Mouse (Mus musculus): Measurements from ENCODE around the gene Bmt2. TPM values are rescaled to one million over a fixed set of nuclear protein-coding genes. Genes with fewer than 3 reads are reported as not detected.

Bmt2 gene
- total RNA-seq (2014; rRNA removed) (7.4 and 9.3 TPM in 2 replicates), polyA plus RNA-seq (2012; rRNA removed) (0.87 and 0.99 TPM in 2 replicates)

- Histone ChIP-seq H3K27ac (replicated peaks; ENCODE audit: insufficient read depth, low read depth, low read length) (peak within 1 kb of the TSS; percentile 51), H3K9ac (ENCODE audit: low read depth, low read length) (peak within 1 kb of the TSS; percentile 86), H3K79me2 (ENCODE audit: control insufficient read depth, insufficient read depth, low read length) (peaks cover 14% of the 10 kb centered on the region), H3K27me3 (ENCODE audit: control insufficient read depth, insufficient read depth, low read length) (no peaks in the 10 kb centered on the region), H3K4me1 (ENCODE audit: control insufficient read depth, insufficient read depth, low read length) (peaks cover 3% of the 10 kb centered on the region; the same call in 1 of the 2 replicates), H3K4me3 (ENCODE audit: insufficient read depth, low read depth, low read length) (peak within 1 kb of the TSS; percentile 90), H3K36me3 (ENCODE audit: control insufficient read depth, insufficient read depth, low read length) (0 out of 2 replicates have a peak, but pooled peaks cover 1% of the 10 kb centered on the region)
- peak; percentile 93 for DNase-seq (ENCODE audit: extremely low read depth, low read depth, low spot score)
- WGBS = 1% methylated on average over 37 of the region's 37 CpGs
- peak; percentile 83 for TF ChIP-seq POLR2A (IDR thresholded peaks at IDR 0.05; ENCODE audit: extremely low read depth, insufficient read depth, low read length)
- TF ChIP-seq CTCF (IDR thresholded peaks at IDR 0.05; ENCODE audit: low read depth, low read length) = no peak
These were observed at the start of gene Bmt2 for GRCm38 (mm10) chr6:13677818-13678282. TSS of gene Bmt2 (minus strand) at chr6:13677966.

DNA sequence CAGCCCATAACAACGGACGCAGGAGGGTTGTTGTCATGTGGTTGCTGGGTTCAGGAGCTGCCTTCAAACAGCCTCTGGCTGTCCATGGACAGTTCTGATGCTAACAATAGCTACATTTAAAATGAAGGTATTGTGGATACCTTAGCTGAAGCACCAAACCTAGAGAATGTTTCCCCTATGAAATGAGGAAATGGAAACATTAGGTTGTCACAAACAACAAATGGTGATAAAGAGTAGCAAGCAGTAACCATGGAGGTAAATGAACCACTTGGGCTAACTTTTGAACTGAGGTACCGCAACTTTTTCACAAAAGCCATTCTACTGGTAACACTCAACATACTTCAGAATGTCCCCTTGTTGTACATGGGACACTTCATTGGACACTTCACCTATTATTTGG is 44.4 kb upstream of the Bmt2 start:
- no peaks in the 10 kb centered on the region for H3K27me3 ChIP-seq (ENCODE audit: control insufficient read depth, insufficient read depth, low read length)
- TF ChIP-seq CTCF (IDR thresholded peaks at IDR 0.05; ENCODE audit: low read depth, low read length) (no peak), POLR2A (IDR thresholded peaks at IDR 0.05; ENCODE audit: extremely low read depth, insufficient read depth, low read length) (no peak)
- WGBS = 90% methylated on average over 3 of the region's 3 CpGs
- H3K4me3 ChIP-seq (ENCODE audit: insufficient read depth, low read depth, low read length) = no peak overlapping the region
- no peaks in the 10 kb centered on the region for H3K36me3 ChIP-seq (ENCODE audit: control insufficient read depth, insufficient read depth, low read length)
- H3K27ac ChIP-seq (replicated peaks; ENCODE audit: insufficient read depth, low read depth, low read length) = no peak overlapping the region
- H3K9ac ChIP-seq (ENCODE audit: low read depth, low read length) = no peak overlapping the region
- no peak for DNase-seq (ENCODE audit: extremely low read depth, low read depth, low spot score)
- H3K79me2 ChIP-seq (ENCODE audit: control insufficient read depth, insufficient read depth, low read length) = no peaks in the 10 kb centered on the region
- H3K4me1 ChIP-seq (ENCODE audit: control insufficient read depth, insufficient read depth, low read length) = no peaks in the 10 kb centered on the region

DNA sequence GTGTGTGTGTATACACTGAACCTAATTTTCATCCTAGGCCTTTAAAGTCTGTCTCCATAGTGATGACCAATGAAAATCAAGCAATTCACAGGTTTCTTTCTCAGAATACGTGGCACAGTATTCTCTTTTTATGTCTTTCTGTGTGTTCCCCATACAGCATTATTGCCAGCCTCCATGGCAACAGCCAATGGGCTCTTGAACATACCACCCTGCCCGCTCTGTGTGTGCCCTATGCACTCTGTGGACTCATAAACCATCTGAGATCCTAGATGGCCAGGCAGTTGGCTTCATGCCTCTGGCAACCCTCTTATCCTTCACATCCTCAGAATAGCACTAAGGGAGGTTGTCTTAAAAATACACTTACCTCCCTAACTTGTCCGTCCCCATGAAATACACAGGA is 37.1 kb upstream of the Bmt2 start:
- 89% methylated on average over 3 of the region's 3 CpGs for WGBS
- no peaks in the 10 kb centered on the region for H3K79me2 ChIP-seq (ENCODE audit: control insufficient read depth, insufficient read depth, low read length)
- no peak for DNase-seq (ENCODE audit: extremely low read depth, low read depth, low spot score)
- H3K36me3 ChIP-seq (ENCODE audit: control insufficient read depth, insufficient read depth, low read length) = no peaks in the 10 kb centered on the region
- no peak for TF ChIP-seq CTCF (IDR thresholded peaks at IDR 0.05; ENCODE audit: low read depth, low read length)
- no peak for TF ChIP-seq POLR2A (IDR thresholded peaks at IDR 0.05; ENCODE audit: extremely low read depth, insufficient read depth, low read length)
- no peaks in the 10 kb centered on the region for H3K4me1 ChIP-seq (ENCODE audit: control insufficient read depth, insufficient read depth, low read length)
- H3K27ac ChIP-seq (replicated peaks; ENCODE audit: insufficient read depth, low read depth, low read length) = no peak overlapping the region
- no peak overlapping the region for H3K4me3 ChIP-seq (ENCODE audit: insufficient read depth, low read depth, low read length)
- H3K9ac ChIP-seq (ENCODE audit: low read depth, low read length) = no peak overlapping the region
- H3K27me3 ChIP-seq (ENCODE audit: control insufficient read depth, insufficient read depth, low read length) = no peaks in the 10 kb centered on the region

DNA sequence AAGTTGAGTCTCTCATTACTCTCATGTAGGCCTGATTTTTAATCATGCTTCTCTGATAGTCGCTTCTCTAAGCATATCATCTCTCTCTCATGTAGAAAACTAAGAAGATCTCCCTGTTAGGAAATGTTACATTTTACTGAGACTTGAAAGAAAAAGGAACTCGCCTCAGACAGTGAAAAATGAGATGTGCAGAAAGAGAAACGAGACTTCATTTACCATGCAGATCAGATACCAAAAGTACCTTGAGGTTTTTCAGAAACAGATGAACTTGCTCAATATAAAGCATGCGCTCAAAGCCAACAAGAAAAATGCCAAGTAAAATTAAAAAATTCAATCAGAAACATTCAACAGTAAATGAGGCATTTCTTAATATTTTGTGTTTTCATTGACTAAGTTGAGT is 19.1 kb upstream of the Bmt2 start:
- Histone ChIP-seq H3K4me1 (ENCODE audit: control insufficient read depth, insufficient read depth, low read length) (no peaks in the 10 kb centered on the region), H3K36me3 (ENCODE audit: control insufficient read depth, insufficient read depth, low read length) (no peaks in the 10 kb centered on the region), H3K9ac (ENCODE audit: low read depth, low read length) (no peak overlapping the region), H3K27me3 (ENCODE audit: control insufficient read depth, insufficient read depth, low read length) (no peaks in the 10 kb centered on the region), H3K4me3 (ENCODE audit: insufficient read depth, low read depth, low read length) (no peak overlapping the region), H3K27ac (replicated peaks; ENCODE audit: insufficient read depth, low read depth, low read length) (no peak overlapping the region), H3K79me2 (ENCODE audit: control insufficient read depth, insufficient read depth, low read length) (no peaks in the 10 kb centered on the region)
- 77% methylated on average over 4 of the region's 4 CpGs for WGBS
- TF ChIP-seq CTCF (IDR thresholded peaks at IDR 0.05; ENCODE audit: low read depth, low read length) (no peak), POLR2A (IDR thresholded peaks at IDR 0.05; ENCODE audit: extremely low read depth, insufficient read depth, low read length) (no peak)
- DNase-seq (ENCODE audit: extremely low read depth, low read depth, low spot score) = no peak

- H3K36me3 ChIP-seq (ENCODE audit: control insufficient read depth, insufficient read depth, low read length) = no peaks in the 10 kb centered on the region
- H3K4me1 ChIP-seq (ENCODE audit: control insufficient read depth, insufficient read depth, low read length) = no peaks in the 10 kb centered on the region
- TF ChIP-seq CTCF (IDR thresholded peaks at IDR 0.05; ENCODE audit: low read depth, low read length) (no peak), POLR2A (IDR thresholded peaks at IDR 0.05; ENCODE audit: extremely low read depth, insufficient read depth, low read length) (no peak)
- H3K79me2 ChIP-seq (ENCODE audit: control insufficient read depth, insufficient read depth, low read length) = no peaks in the 10 kb centered on the region
- no peaks in the 10 kb centered on the region for H3K27me3 ChIP-seq (ENCODE audit: control insufficient read depth, insufficient read depth, low read length)
- no peak overlapping the region for H3K27ac ChIP-seq (replicated peaks; ENCODE audit: insufficient read depth, low read depth, low read length)
- DNase-seq (ENCODE audit: extremely low read depth, low read depth, low spot score) = no peak
- WGBS = 91% methylated on average over 2 of the region's 2 CpGs
- no peak overlapping the region for H3K9ac ChIP-seq (ENCODE audit: low read depth, low read length)
- no peak overlapping the region for H3K4me3 ChIP-seq (ENCODE audit: insufficient read depth, low read depth, low read length)
These were observed 17.5 kb upstream of the Bmt2 start for GRCm38 (mm10) chr6:13695103-13695845.

Data from liver, adult 2 months (tissue).